Mouse (Mus musculus) ES-Bruce4 (cell line): ENCODE data around the gene Scnn1b.

Experiments used
- CTCF ChIP-seq: IDR thresholded peaks from one replicate; pipeline ENCODE4 v1.8.1; 2011; ENCODE audit warnings: low read depth, low read length
- POLR2A ChIP-seq: IDR thresholded peaks from one replicate; pipeline ENCODE4 v1.8.1; 2011; ENCODE audit warnings: low read length; ENCODE audit not compliant: insufficient read depth

DNA sequence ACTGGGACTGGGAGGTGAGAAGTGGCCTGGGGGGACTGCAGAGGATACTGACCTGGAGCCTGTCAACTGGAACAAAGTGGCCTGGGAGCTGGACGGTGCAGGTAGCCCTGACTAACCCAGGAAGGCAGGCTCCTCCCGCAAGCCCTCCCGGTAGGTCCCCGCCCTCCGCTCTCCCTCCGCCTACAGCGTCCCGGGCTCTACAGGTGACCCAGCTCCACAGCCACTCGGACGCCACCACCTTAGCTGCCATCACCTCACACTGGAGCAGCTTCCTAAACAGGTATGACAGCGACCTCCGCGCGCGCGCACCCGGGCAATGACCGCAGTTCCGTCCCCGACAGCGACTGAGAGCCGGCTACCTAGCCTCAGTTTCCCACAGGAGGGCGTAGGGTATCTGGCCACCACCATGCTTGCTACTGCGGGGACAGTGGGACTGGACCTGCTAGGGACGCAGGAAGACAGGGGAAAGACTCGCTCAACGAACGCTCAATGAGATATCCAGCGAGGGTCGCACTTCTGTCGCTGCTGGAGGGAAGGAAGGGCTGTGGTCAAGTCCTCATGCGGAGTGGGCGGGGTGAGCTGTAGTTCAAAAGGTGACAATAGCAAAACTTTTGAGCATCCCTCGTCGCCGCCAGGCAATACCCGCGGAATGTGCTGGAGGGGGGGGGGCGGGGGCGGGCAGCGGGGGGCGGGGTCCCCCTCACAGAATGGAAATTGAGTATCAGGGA, at the start of gene Scnn1b:
- TF ChIP-seq CTCF, result no peak
- no peak for TF ChIP-seq POLR2A
